Mouse (Mus musculus): ENCODE measurements around the gene Galnt16. TPM values are rescaled to one million over a fixed set of nuclear protein-coding genes. Genes with fewer than 3 reads are reported as not detected.

The Galnt16 gene
- polyA plus RNA-seq (2012; rRNA removed) = 16.9 and 20.2 TPM in 2 replicates

GRCm38 (mm10) chr12:80517977-80518376 lies at the start of gene Galnt16:
Galnt16 (plus strand) TSS chr12:80518277.

GRCm38 (mm10) chr12:80643693-80644505 lies 125.8 kb downstream of the Galnt16 start, which contains the start of the genes Slc39a9 and Erh:
Slc39a9 (plus strand) TSS chr12:80643883.
Erh (minus strand) TSS chr12:80644341.

Other genes starting within 250 kb of the Galnt16 start
- 37.5 and 40.5 TPM in 2 replicates for gene Dcaf5, start 81.7 kb upstream of the Galnt16 start, polyA plus RNA-seq (2012; rRNA removed)
- 56.4 and 60.0 TPM in 2 replicates for gene Exd2, start 55.2 kb upstream of the Galnt16 start, polyA plus RNA-seq (2012; rRNA removed)
- gene Slc39a9, start 125.6 kb downstream of the Galnt16 start, polyA plus RNA-seq (2012; rRNA removed) = 29.6 and 30.6 TPM in 2 replicates
- 377 and 423 TPM in 2 replicates for gene Erh, start 126.1 kb downstream of the Galnt16 start, polyA plus RNA-seq (2012; rRNA removed)
- 3.0 and 4.4 TPM in 2 replicates for gene Plekhd1, start 174.3 kb downstream of the Galnt16 start, polyA plus RNA-seq (2012; rRNA removed)
- gene Ccdc177, start 242.4 kb downstream of the Galnt16 start, polyA plus RNA-seq (2012; rRNA removed) = 9.3 and 12.0 TPM in 2 replicates

Data from central nervous system, embryonic 14 days (tissue).